Mouse (Mus musculus) limb, embryonic 14.5 days (tissue): ENCODE data around the gene Grk6. TPM values are rescaled to one million over a fixed set of nuclear protein-coding genes. Genes with fewer than 3 reads are reported as not detected.
"Not testable (repeated sequence)": the region's sequence is repeated elsewhere in the genome, so short reads cannot be mapped to it uniquely, and the experiment has no call there.

Experiments used
- ATAC-seq: fragments of 200-750 bp; cut with Nextera tagmentation; 2 replicates; pipeline ENCODE4 v1.8.0; 2017; ENCODE audit warnings: low read depth, moderate number of reproducible peaks, moderate TSS enrichment; ENCODE audit not compliant: low FRiP score
- DNase-seq: peaks from one replicate; pipeline ENCODE4 v3.0.0-alpha.2; 2015; ENCODE audit warnings: low spot score
- H3K27ac ChIP-seq: fragments of 300-500 bp; sonication (generic); replicated peaks from 2 replicates; pipeline ENCODE4 v1.5.1; 2014; ENCODE audit warnings: low read depth, mild to moderate bottlenecking, low read length, moderate library complexity, mixed read lengths
- H3K27me3 ChIP-seq: fragments of 300-500 bp; sonication (generic); 2 replicates; pipeline ENCODE4 v1.6.1; 2014; ENCODE audit warnings: low read length, mixed read lengths; ENCODE audit not compliant: control insufficient read depth, insufficient read depth
- H3K36me3 ChIP-seq: fragments of 300-500 bp; sonication (generic); 2 replicates; pipeline ENCODE4 v1.6.1; 2014; ENCODE audit warnings: mild to moderate bottlenecking, low read length, moderate library complexity, mixed read lengths; ENCODE audit not compliant: control insufficient read depth, insufficient read depth
- H3K4me1 ChIP-seq: fragments of 300-500 bp; sonication (generic); 2 replicates; pipeline ENCODE4 v1.6.1; 2014; ENCODE audit warnings: antibody characterized with exemption, low read length, mixed read lengths; ENCODE audit not compliant: control insufficient read depth, insufficient read depth
- H3K4me2 ChIP-seq: fragments of 300-500 bp; sonication (generic); replicated peaks from 2 replicates; pipeline ENCODE4 v1.6.1; 2014; ENCODE audit warnings: low read depth, mild to moderate bottlenecking, low read length, moderate library complexity; ENCODE audit not compliant: severe bottlenecking
- H3K4me3 ChIP-seq: fragments of 300-500 bp; sonication (generic); replicated peaks from 2 replicates; pipeline ENCODE4 v1.5.1; 2014; ENCODE audit warnings: low read length
- H3K9ac ChIP-seq: fragments of 300-500 bp; sonication (generic); 2 replicates; pipeline ENCODE4 v1.6.1; 2014; ENCODE audit warnings: mild to moderate bottlenecking, low read depth, low read length, moderate library complexity; ENCODE audit not compliant: severe bottlenecking
- H3K9me3 ChIP-seq: fragments of 300-500 bp; sonication (generic); 2 replicates; pipeline ENCODE4 v1.6.1; 2016; ENCODE audit warnings: low read length; ENCODE audit not compliant: control insufficient read depth
- POLR2A ChIP-seq: fragments of 200-500 bp; IDR thresholded peaks from 2 replicates; pipeline ENCODE4 v1.8.0; 2012; ENCODE audit warnings: inconsistent platforms, mild to moderate bottlenecking, moderate library complexity, borderline replicate concordance; ENCODE audit not compliant: insufficient read depth, insufficient read length; ENCODE audit errors: extremely low read depth
- WGBS: fragments of 180-500 bp; shearing (Covaris S2); extraction: QIAGEN DNeasy Blood & Tissue Kit; methylation state at CpG from one replicate; pipeline ENCODE4 v1.1.7; 2014; 5-methylcytosine and 5-hydroxymethylcytosine counted together
- polyA plus RNA-seq, 2 experiments: library from polyadenylated mRNA; depleted of rRNA in 1 of 2; stranded (reverse) in 1 of 2; unstranded in 1 of 2; fragments of >200 nt; fragmentation: Nextera tagmentation in 1 of 2; extraction: Ambion mirVana in 1 of 2; gene quantifications; 2 replicates each; pipeline versions ENCODE4 v1.2.1 to v1.2.3; 2012 to 2014

Grk6 gene
- polyA plus RNA-seq, 2 experiments = 51.7 to 81.4 TPM

DNA sequence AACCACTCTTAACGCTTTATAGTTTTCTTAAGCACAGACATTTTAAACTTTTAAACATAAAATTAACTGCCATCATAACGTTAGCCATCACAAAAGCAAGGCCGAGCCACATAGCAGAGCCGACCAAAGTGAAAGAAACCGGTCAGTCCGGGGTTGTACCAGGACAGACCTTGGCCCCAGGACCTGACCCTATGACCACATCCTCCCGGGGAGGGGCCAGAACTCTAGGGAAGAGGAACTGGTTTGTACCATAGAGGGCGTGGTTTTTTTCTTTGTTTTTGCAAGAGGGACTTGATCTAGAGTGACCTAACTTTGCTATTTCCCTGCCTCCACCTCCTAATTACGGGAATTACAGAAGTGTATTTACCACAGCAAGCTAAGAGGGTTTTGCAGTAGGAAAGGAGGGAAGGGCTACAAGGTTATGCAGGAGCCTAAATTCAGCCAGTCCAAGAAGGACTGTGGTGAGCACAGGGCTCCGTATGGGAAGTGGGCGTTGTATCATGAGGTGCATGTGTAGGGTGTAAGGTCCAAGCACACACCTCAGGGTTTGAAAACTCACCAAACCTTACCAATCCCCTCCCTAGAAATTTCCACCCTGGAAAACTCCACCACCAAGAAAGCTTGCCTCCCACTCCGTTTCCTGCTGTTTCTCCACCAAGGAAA lies 15.5 kb upstream of the Grk6 start:
- WGBS = 64% methylated on average over 12 of the region's 12 CpGs
- no peak for TF ChIP-seq POLR2A
- no peak overlapping the region for H3K9ac ChIP-seq
- DNase-seq (no peak), ATAC-seq (no peak)
- H3K9me3 ChIP-seq = no peaks in the 10 kb centered on the region
- no peaks in the 10 kb centered on the region for H3K36me3 ChIP-seq
- no peak overlapping the region for H3K4me2 ChIP-seq
- H3K27me3 ChIP-seq = no peaks in the 10 kb centered on the region
- H3K4me1 ChIP-seq = no peaks in the 10 kb centered on the region
- no peak overlapping the region for H3K4me3 ChIP-seq
- H3K27ac ChIP-seq = no peak overlapping the region

DNA sequence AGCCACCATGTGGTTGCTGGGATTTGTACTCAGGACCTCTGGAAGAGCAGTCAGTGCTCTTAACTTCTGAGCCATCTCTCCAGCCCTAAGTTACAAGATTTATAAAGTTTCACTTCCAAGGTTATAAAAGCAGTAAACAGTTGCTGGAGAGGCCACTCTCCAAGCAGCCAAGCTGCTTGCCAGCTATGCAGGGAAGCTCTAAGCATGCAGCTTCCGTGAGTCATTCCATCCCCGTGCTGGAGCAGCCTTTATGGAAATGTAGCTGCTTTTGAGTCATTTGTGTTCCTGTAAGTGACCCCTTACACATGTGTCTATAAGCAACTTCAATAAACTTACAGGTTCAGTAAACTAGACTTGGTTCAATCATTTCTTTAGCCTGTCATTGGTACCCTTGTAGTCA lies 14.3 kb upstream of the Grk6 start:
- H3K27ac ChIP-seq = no peak overlapping the region
- no peak overlapping the region for H3K9ac ChIP-seq
- no peak for DNase-seq
- no peak for TF ChIP-seq POLR2A
- no peaks in the 10 kb centered on the region for H3K27me3 ChIP-seq
- H3K4me3 ChIP-seq = no peak overlapping the region
- WGBS = 71% methylated on average over 2 of the region's 2 CpGs
- no peaks in the 10 kb centered on the region for H3K36me3 ChIP-seq
- H3K4me2 ChIP-seq = no peak overlapping the region
- ATAC-seq = no peak
- H3K4me1 ChIP-seq = no peaks in the 10 kb centered on the region
- H3K9me3 ChIP-seq = no peaks in the 10 kb centered on the region

DNA sequence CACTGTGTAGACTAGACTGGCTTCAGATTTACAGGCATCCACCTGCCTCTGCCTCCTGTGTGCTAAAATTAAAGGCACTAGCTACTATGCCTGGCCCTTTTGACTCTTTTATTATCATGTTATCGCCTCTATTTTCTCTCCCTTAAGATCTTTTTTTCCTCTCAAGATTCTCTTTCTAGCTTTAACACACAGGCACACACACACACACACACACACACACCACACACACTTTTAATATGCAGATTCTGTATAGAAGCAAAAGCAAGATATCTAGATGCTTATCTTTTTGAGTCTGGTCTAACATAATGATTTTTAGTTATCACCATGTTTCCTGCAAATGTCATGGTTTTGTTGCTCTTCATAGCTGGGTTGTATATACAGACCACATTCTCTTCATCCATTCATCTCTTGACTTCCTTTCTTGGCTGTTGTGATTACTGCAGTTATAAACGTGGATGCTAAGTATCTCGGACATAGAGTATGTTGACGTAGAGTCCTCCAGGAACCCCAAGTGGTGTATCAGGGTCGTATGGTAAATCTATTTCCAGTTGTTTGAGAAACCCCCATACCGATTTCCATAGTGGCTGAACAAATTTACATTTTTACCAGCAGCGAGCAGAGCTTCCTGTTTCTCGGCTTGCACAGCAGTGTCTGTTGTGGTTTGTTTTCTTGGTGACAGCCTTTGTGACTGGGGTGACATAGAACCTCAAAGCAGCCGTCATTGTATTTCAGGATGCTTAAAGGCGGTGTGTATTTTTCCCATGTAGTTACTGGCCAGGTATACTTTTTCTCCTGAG lies 12.8 kb upstream of the Grk6 start:
- Histone ChIP-seq H3K36me3 (no peaks in the 10 kb centered on the region), H3K9ac (no peak overlapping the region), H3K4me2 (no peak overlapping the region), H3K9me3 (no peaks in the 10 kb centered on the region), H3K27me3 (no peaks in the 10 kb centered on the region), H3K4me3 (no peak overlapping the region), H3K27ac (no peak overlapping the region), H3K4me1 (no peaks in the 10 kb centered on the region)
- ATAC-seq (no peak), DNase-seq (no peak)
- WGBS = 77% methylated on average over 10 of the region's 10 CpGs
- TF ChIP-seq POLR2A = no peak

DNA sequence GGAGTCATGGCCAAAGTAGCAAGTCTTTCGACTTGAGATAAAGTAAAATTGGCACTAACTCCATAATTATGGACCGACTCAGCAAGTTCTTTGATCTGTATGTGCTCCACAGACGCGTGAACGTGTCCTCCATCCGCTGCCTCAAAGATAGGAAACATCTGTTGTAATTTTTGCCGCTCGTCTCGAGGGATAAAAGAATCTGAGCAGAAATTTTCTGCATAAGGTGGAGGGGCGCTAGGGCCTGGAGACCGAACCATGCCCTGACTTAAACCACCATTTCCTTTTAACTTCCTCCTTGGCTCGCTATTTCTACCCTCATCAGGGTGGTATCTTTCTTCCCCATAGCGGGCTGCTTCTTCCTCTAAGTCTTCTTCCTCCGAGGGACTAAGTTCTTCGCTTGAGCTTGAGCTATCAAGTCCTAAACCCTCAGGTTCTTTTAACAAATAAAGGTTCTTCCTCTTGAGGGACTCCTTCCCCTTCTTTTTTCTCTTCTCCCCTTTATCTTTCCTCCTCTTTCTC lies 7.7 kb upstream of the Grk6 start:
- not testable (repeated sequence) for DNase-seq, H3K36me3 ChIP-seq, ATAC-seq, H3K4me3 ChIP-seq, H3K27ac ChIP-seq, H3K27me3 ChIP-seq, H3K4me2 ChIP-seq, H3K9me3 ChIP-seq, H3K4me1 ChIP-seq, H3K9ac ChIP-seq
- 73% methylated on average over 12 of the region's 15 CpGs for WGBS

DNA sequence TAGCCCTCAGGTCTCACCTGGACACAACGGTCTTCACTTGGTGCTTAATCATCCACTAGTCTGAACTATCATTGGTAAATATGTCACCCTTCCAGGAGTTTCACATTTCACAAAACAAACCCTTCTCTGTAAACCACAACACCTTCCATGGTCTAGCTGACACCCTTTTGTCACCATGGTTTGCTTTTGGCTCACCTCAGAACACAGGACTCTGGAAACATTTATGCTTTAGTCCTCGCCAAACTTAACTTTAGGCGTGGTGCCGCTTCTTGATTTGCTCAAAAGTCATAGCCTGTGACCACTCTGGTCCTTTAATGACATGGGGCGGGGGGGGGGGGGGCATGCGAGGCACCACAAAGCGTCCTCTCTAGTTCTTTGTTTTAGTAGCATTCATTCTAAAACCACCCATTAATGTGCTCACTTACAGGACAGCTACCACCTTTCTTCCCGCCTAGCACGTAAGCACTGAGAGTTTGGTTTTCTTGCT lies 1.0 kb upstream of the Grk6 start:
- Histone ChIP-seq H3K9me3 (no peaks in the 10 kb centered on the region), H3K4me1 (peaks cover 16% of the 10 kb centered on the region), H3K4me3 (peak overlapping the region; percentile 70), H3K36me3 (no peaks in the 10 kb centered on the region), H3K4me2 (peak overlapping the region; percentile 70), H3K9ac (peak overlapping the region; percentile 52), H3K27ac (peak overlapping the region; percentile 88; the same call in 1 of the 2 replicates), H3K27me3 (no peaks in the 10 kb centered on the region)
- 38% methylated on average over 9 of the region's 9 CpGs for WGBS
- DNase-seq (no peak), ATAC-seq (no peak)
- TF ChIP-seq POLR2A = no peak
